Mouse (Mus musculus): ENCODE measurements around the gene P3h2.

The P3h2 gene

GRCm38 (mm10) chr16:26105115-26105974, at the start of gene P3h2:
Gene P3h2, minus strand, starts transcription at chr16:26105784.
- no peak for DNase-seq (ENCODE audit: low spot score)

- no peak for DNase-seq (ENCODE audit: low spot score)
Measured at GRCm38 (mm10) chr16:26152258-26152657, 46.7 kb upstream of the P3h2 start.

GRCm38 (mm10) chr16:26150943-26151342, 45.4 kb upstream of the P3h2 start:
- no peak for DNase-seq (ENCODE audit: low spot score)

GRCm38 (mm10) chr16:26146853-26147252, 41.3 kb upstream of the P3h2 start:
- no peak for DNase-seq (ENCODE audit: low spot score)

- no peak for DNase-seq (ENCODE audit: low spot score)
Measured at GRCm38 (mm10) chr16:26131126-26131525, 25.5 kb upstream of the P3h2 start.

GRCm38 (mm10) chr16:26106618-26107017, 1.0 kb upstream of the P3h2 start:
- no peak for DNase-seq (ENCODE audit: low spot score)

- no peak for DNase-seq (ENCODE audit: low spot score)
Measured at GRCm38 (mm10) chr16:26106041-26106617, 545 bp upstream of the P3h2 start.

GRCm38 (mm10) chr16:26104274-26104673, 1.3 kb downstream of the P3h2 start:
- no peak for DNase-seq (ENCODE audit: low spot score)

GRCm38 (mm10) chr16:26102856-26103255, 2.7 kb downstream of the P3h2 start:
- no peak for DNase-seq (ENCODE audit: low spot score)

- no peak for DNase-seq (ENCODE audit: low spot score)
Measured at GRCm38 (mm10) chr16:26100167-26100566, 5.4 kb downstream of the P3h2 start.

- no peak for DNase-seq (ENCODE audit: low spot score)
Measured at GRCm38 (mm10) chr16:26095696-26096284, 9.8 kb downstream of the P3h2 start.

GRCm38 (mm10) chr16:26093888-26094287, 11.7 kb downstream of the P3h2 start:
- no peak for DNase-seq (ENCODE audit: low spot score)

GRCm38 (mm10) chr16:26088976-26089375, 16.6 kb downstream of the P3h2 start:
- DNase-seq (ENCODE audit: low spot score) = no peak

- DNase-seq (ENCODE audit: low spot score) = no peak
Measured at GRCm38 (mm10) chr16:26088240-26088639, 17.3 kb downstream of the P3h2 start.

- DNase-seq (ENCODE audit: low spot score) = no peak
Measured at GRCm38 (mm10) chr16:26086955-26087354, 18.6 kb downstream of the P3h2 start.

GRCm38 (mm10) chr16:26085160-26085559, 20.4 kb downstream of the P3h2 start:
- no peak for DNase-seq (ENCODE audit: low spot score)

- DNase-seq (ENCODE audit: low spot score) = no peak
Measured at GRCm38 (mm10) chr16:26082831-26083230, 22.8 kb downstream of the P3h2 start.

GRCm38 (mm10) chr16:26082391-26082790, 23.2 kb downstream of the P3h2 start:
- no peak for DNase-seq (ENCODE audit: low spot score)

- DNase-seq (ENCODE audit: low spot score) = no peak
Measured at GRCm38 (mm10) chr16:26078923-26079351, 26.6 kb downstream of the P3h2 start.

- DNase-seq (ENCODE audit: low spot score) = no peak
Measured at GRCm38 (mm10) chr16:26078100-26078422, 27.5 kb downstream of the P3h2 start.

- DNase-seq (ENCODE audit: low spot score) = no peak
Measured at GRCm38 (mm10) chr16:26077246-26078099, 28.1 kb downstream of the P3h2 start.

- no peak for DNase-seq (ENCODE audit: low spot score)
Measured at GRCm38 (mm10) chr16:26075063-26075462, 30.5 kb downstream of the P3h2 start.

Measured in layer of hippocampus, adult 9-10 months (tissue).